Comparison of ENCODE assay signal across 10 mouse cellular contexts in genomic region chr1:40000899-40001298, GRCm38 (mm10).
DNase-seq lines count a peak whose midpoint lies in the region; ATAC-seq and TF ChIP-seq lines count a peak whose summit lies in the region.
"Had no signal": no experiment of that assay in that cellular context is flagged by ENCODE, and none has a peak within 500 bp of the region (broad histone marks: within the 10 kb centered on the region; RNA-seq: fewer than 3 reads in every experiment).

No protein-coding gene starts in this region.

- H3K9me3 ChIP-seq in forebrain, postnatal 0 days (ENCODE audit: low read length): no peaks in the 10 kb centered on the region
- no peaks in the 10 kb centered on the region for H3K9me3 ChIP-seq in forebrain, embryonic 11.5 days (ENCODE audit: control insufficient read depth, low read length)
- H3K9me3 ChIP-seq in lung, embryonic 16.5 days (ENCODE audit: control insufficient read depth, low read length): no peaks in the 10 kb centered on the region
- H3K9me3 ChIP-seq: heart, embryonic 13.5 days; megakaryocyte, embryonic 14.5 days had no signal

- no peaks in the 10 kb centered on the region for H3K27me3 ChIP-seq in forebrain, postnatal 0 days (ENCODE audit: insufficient read depth, low read length)
- H3K27me3 ChIP-seq in forebrain, embryonic 11.5 days (ENCODE audit: control insufficient read depth, insufficient read depth, low read length): no peaks in the 10 kb centered on the region
- no peaks in the 10 kb centered on the region for H3K27me3 ChIP-seq in lung, embryonic 16.5 days (ENCODE audit: control insufficient read depth, insufficient read depth, low read depth, low read length)
- no peaks in the 10 kb centered on the region for H3K27me3 ChIP-seq in kidney, adult 2 months (replicated peaks; ENCODE audit: control insufficient read depth, insufficient read depth, low read length)
- H3K27me3 ChIP-seq in splenic B cell, adult 2 months (ENCODE audit: control insufficient read depth, insufficient read depth, low read length, poor library complexity, severe bottlenecking): no peaks in the 10 kb centered on the region
- H3K27me3 ChIP-seq: heart, embryonic 13.5 days; megakaryocyte, embryonic 14.5 days had no signal

- DNase-seq in forebrain, postnatal 0 days: peak; percentile 46
- no peak for DNase-seq in forebrain, embryonic 11.5 days (ENCODE audit: low spot score)
- no peak for DNase-seq in lung, postnatal 25 days (ENCODE audit: low spot score)
- peak; percentile 45 for DNase-seq in cerebellum, adult 11-12 months
- peak; percentile 65 for DNase-seq in kidney, adult 2 months
- peak; percentile 46 for DNase-seq in splenic B cell, adult 2 months (ENCODE audit: low read depth, low spot score)
- no peak for DNase-seq in thymus, postnatal 25 days

- peak; percentile 67 for ATAC-seq in forebrain, postnatal 0 days
- ATAC-seq in forebrain, embryonic 11.5 days (replicated peaks; ENCODE audit: low FRiP score): no peak
- ATAC-seq in lung, embryonic 16.5 days (ENCODE audit: low read depth): peak; percentile 52; the same call in 1 of the 2 replicates

- H3K27ac ChIP-seq in forebrain, postnatal 0 days (ENCODE audit: low read depth, low read length): no peak overlapping the region
- H3K27ac ChIP-seq in forebrain, embryonic 11.5 days (ENCODE audit: low read depth, low read length): no peak overlapping the region
- H3K27ac ChIP-seq in lung, embryonic 16.5 days (ENCODE audit: low read length): no peak overlapping the region
- H3K27ac ChIP-seq in kidney, adult 2 months (ENCODE audit: insufficient read depth, low read depth, low read length): no peak overlapping the region

- peaks cover 76% of the 10 kb centered on the region for H3K36me3 ChIP-seq in forebrain, postnatal 0 days (ENCODE audit: insufficient read depth)
- H3K36me3 ChIP-seq in forebrain, embryonic 11.5 days (ENCODE audit: control insufficient read depth, insufficient read depth, low read length): peaks cover 24% of the 10 kb centered on the region
- H3K36me3 ChIP-seq in lung, embryonic 16.5 days (ENCODE audit: control insufficient read depth, insufficient read depth, low read length): peaks cover 67% of the 10 kb centered on the region
- no peaks in the 10 kb centered on the region; the same call in 1 of the 2 replicates for H3K36me3 ChIP-seq in kidney, adult 2 months (ENCODE audit: control insufficient read depth, insufficient read depth, low read length)
- H3K36me3 ChIP-seq in splenic B cell, adult 2 months (ENCODE audit: control insufficient read depth, insufficient read depth, low read length, poor library complexity, severe bottlenecking): peaks cover 10% of the 10 kb centered on the region

- H3K4me3 ChIP-seq in forebrain, postnatal 0 days (ENCODE audit: low read depth, low read length): no peak overlapping the region
- H3K4me3 ChIP-seq in forebrain, embryonic 11.5 days (ENCODE audit: low read depth, low read length): no peak overlapping the region
- H3K4me3 ChIP-seq in lung, embryonic 16.5 days (ENCODE audit: low read length): no peak overlapping the region
- H3K4me3 ChIP-seq in kidney, adult 2 months (ENCODE audit: insufficient read depth, low read depth, low read length): no peak overlapping the region
- H3K4me3 ChIP-seq: heart, embryonic 13.5 days; megakaryocyte, embryonic 14.5 days had no signal

- WGBS in forebrain, postnatal 0 days: 70% methylated on average over 5 of the region's 5 CpGs
- WGBS in forebrain, embryonic 11.5 days: 72% methylated on average over 5 of the region's 5 CpGs
- 72% methylated on average over 5 of the region's 5 CpGs for WGBS in lung, embryonic 16.5 days
- 56% methylated on average over 5 of the region's 5 CpGs for WGBS in kidney, adult 2 months

- peak; percentile 54 for TF ChIP-seq CTCF in forebrain, postnatal 0 days (IDR thresholded peaks at IDR 0.05; ENCODE audit: low read depth)
- peak; percentile 71 for TF ChIP-seq CTCF in kidney, adult 2 months (conservative IDR thresholded peaks at IDR 0.05; ENCODE audit: insufficient read depth, insufficient read length, low read depth, low read length)

- TF ChIP-seq POLR2A in kidney, adult 2 months (IDR thresholded peaks at IDR 0.05; ENCODE audit: low read depth, low read length): no peak

- no peak overlapping the region for H3K9ac ChIP-seq in forebrain, postnatal 0 days
- no peak overlapping the region for H3K9ac ChIP-seq in forebrain, embryonic 11.5 days (ENCODE audit: low read length)
- H3K9ac ChIP-seq in lung, embryonic 16.5 days (ENCODE audit: low read length): no peak overlapping the region
- H3K9ac ChIP-seq: heart, embryonic 13.5 days had no signal

- H3K4me1 ChIP-seq in forebrain, postnatal 0 days (ENCODE audit: insufficient read depth): no peaks in the 10 kb centered on the region
- no peaks in the 10 kb centered on the region for H3K4me1 ChIP-seq in forebrain, embryonic 11.5 days (replicated peaks; ENCODE audit: control insufficient read depth, insufficient read depth, low read length)
- no peaks in the 10 kb centered on the region for H3K4me1 ChIP-seq in lung, embryonic 16.5 days (replicated peaks; ENCODE audit: control insufficient read depth, insufficient read depth, low read length)
- H3K4me1 ChIP-seq in kidney, adult 2 months (ENCODE audit: control insufficient read depth, insufficient read depth, low read length): peaks cover 4% of the 10 kb centered on the region; the same call in 1 of the 2 replicates
- H3K4me1 ChIP-seq: megakaryocyte, embryonic 14.5 days had no signal

- H3K4me2 ChIP-seq in forebrain, postnatal 0 days (ENCODE audit: low read depth): no peak overlapping the region
- no peak overlapping the region for H3K4me2 ChIP-seq in forebrain, embryonic 11.5 days (ENCODE audit: low read depth, low read length, severe bottlenecking)
- H3K4me2 ChIP-seq in lung, embryonic 16.5 days (ENCODE audit: low read depth, low read length): no peak overlapping the region
- H3K4me2 ChIP-seq: heart, embryonic 13.5 days had no signal

Comparison
In these comparisons a context has a peak if more than half of its experiments do, and no peak if none do; other contexts are left out.
1. DNase-seq: peak in forebrain, postnatal 0 days (single experiment), cerebellum, adult 11-12 months (single experiment), kidney, adult 2 months (single experiment) and splenic B cell, adult 2 months (single experiment); none in forebrain, embryonic 11.5 days (single experiment), lung, postnatal 25 days (single experiment) and thymus, postnatal 25 days (single experiment).